Mouse (Mus musculus): ENCODE measurements around the gene Vmn1r202.
"Not testable (repeated sequence)": the region's sequence is repeated elsewhere in the genome, so short reads cannot be mapped to it uniquely, and the experiment has no call there.

Gene Vmn1r202

GRCm38 (mm10) chr13:22505281-22505680 lies at the start of gene Vmn1r202:
Vmn1r202 (minus strand) TSS chr13:22505381.
- in situ Hi-C loops (cut with MboI, MseI), result no loop called here

GRCm38 (mm10) chr13:22552898-22553297 lies 47.7 kb upstream of the Vmn1r202 start, which contains the start of gene Vmn1r204:
Vmn1r204 (plus strand) TSS chr13:22553198.
- in situ Hi-C loops (cut with MboI, MseI), result not testable (repeated sequence)

GRCm38 (mm10) chr13:22517814-22518213 lies 12.6 kb upstream of the Vmn1r202 start, which contains the start of gene Vmn1r203:
Vmn1r203 (plus strand) TSS chr13:22518114.
- in situ Hi-C loops (cut with MboI, MseI), result no loop called here

GRCm38 (mm10) chr13:22502431-22502830 lies 2.8 kb downstream of the Vmn1r202 start:
- in situ Hi-C loops (cut with MboI, MseI), result no loop called here

- in situ Hi-C loops (cut with MboI, MseI), result no loop called here
Measured at GRCm38 (mm10) chr13:22471623-22472022, 33.6 kb downstream of the Vmn1r202 start, which contains the start of gene Vmn1r201. Vmn1r201 (plus strand) TSS chr13:22471923.

- in situ Hi-C loops (cut with MboI, MseI), result no loop called here
Measured at GRCm38 (mm10) chr13:22455145-22455544, 50.0 kb downstream of the Vmn1r202 start.
